Mouse (Mus musculus) c-Kit-positive CD71-negative TER-119-negative erythroid progenitor cells, embryonic 14.5 days (primary cell): Measurements from ENCODE around the gene Lpcat2b.
"Not testable (repeated sequence)": the region's sequence is repeated elsewhere in the genome, so short reads cannot be mapped to it uniquely, and the experiment has no call there.

ENCODE experiments used
- DNase-seq: peaks from one replicate; pipeline ENCODE4 v3.0.0-alpha.2; 2013; ENCODE audit warnings: low read depth

The Lpcat2b gene

GRCm38 (mm10) chr5:107431249-107431648 is at the start of gene Lpcat2b:
Gene Lpcat2b (plus strand): TSS chr5:107431549.
- DNase-seq, result no peak

- DNase-seq, result not testable (repeated sequence)
These were observed 44.9 kb upstream of the Lpcat2b start for GRCm38 (mm10) chr5:107386448-107386847.

- DNase-seq, result no peak
These were observed 43.6 kb upstream of the Lpcat2b start for GRCm38 (mm10) chr5:107387788-107388187.

GRCm38 (mm10) chr5:107389373-107389772 is 42.0 kb upstream of the Lpcat2b start:
- DNase-seq, result no peak

- DNase-seq, result no peak
These were observed 36.9 kb upstream of the Lpcat2b start for GRCm38 (mm10) chr5:107394437-107394836.

- no peak for DNase-seq
These were observed 28.9 kb upstream of the Lpcat2b start, which contains the start of gene Ephx4 for GRCm38 (mm10) chr5:107402436-107402835. Gene Ephx4 (plus strand): TSS chr5:107402736.

GRCm38 (mm10) chr5:107403011-107403946 is 28.1 kb upstream of the Lpcat2b start:
- no peak for DNase-seq

GRCm38 (mm10) chr5:107403947-107404684 is 27.2 kb upstream of the Lpcat2b start:
- DNase-seq, result no peak

- no peak for DNase-seq
These were observed 26.0 kb upstream of the Lpcat2b start for GRCm38 (mm10) chr5:107405361-107405760.

GRCm38 (mm10) chr5:107410305-107410704 is 21.0 kb upstream of the Lpcat2b start:
- no peak for DNase-seq

GRCm38 (mm10) chr5:107411326-107411725 is 20.0 kb upstream of the Lpcat2b start:
- DNase-seq, result no peak

GRCm38 (mm10) chr5:107412285-107412684 is 19.1 kb upstream of the Lpcat2b start:
- DNase-seq, result no peak

GRCm38 (mm10) chr5:107415098-107415497 is 16.3 kb upstream of the Lpcat2b start:
- no peak for DNase-seq

GRCm38 (mm10) chr5:107421676-107422075 is 9.7 kb upstream of the Lpcat2b start:
- no peak for DNase-seq

GRCm38 (mm10) chr5:107434001-107434400 is 2.7 kb downstream of the Lpcat2b start:
- no peak for DNase-seq

- DNase-seq, result no peak
These were observed 4.8 kb downstream of the Lpcat2b start for GRCm38 (mm10) chr5:107436185-107436584.

- DNase-seq, result no peak
These were observed 5.3 kb downstream of the Lpcat2b start for GRCm38 (mm10) chr5:107436587-107437209.

GRCm38 (mm10) chr5:107437464-107438281 is 6.3 kb downstream of the Lpcat2b start, which contains the start of gene Btbd8:
Gene Btbd8 (plus strand): TSS chr5:107437997.
- DNase-seq, result peak; percentile 88

GRCm38 (mm10) chr5:107438353-107438752 is 7.0 kb downstream of the Lpcat2b start:
- DNase-seq, result no peak

GRCm38 (mm10) chr5:107441881-107442280 is 10.5 kb downstream of the Lpcat2b start:
- no peak for DNase-seq

GRCm38 (mm10) chr5:107444251-107444650 is 12.9 kb downstream of the Lpcat2b start:
- no peak for DNase-seq
